Mouse (Mus musculus) CH12.LX (cell line): ENCODE measurements around the gene Ier2. TPM values are rescaled to one million over a fixed set of nuclear protein-coding genes. Genes with fewer than 3 reads are reported as not detected.

Source experiments
- DNase-seq: peaks from one replicate; pipeline ENCODE4 v3.0.0-alpha.2; 2013; ENCODE audit errors: extremely low read depth
- H3K27ac ChIP-seq: 2 replicates; pipeline ENCODE4 v1.5.1; 2012; ENCODE audit warnings: low read depth, mild to moderate bottlenecking, control low read depth, moderate library complexity; ENCODE audit not compliant: insufficient read depth
- H3K27me3 ChIP-seq: replicated peaks from 2 replicates; pipeline ENCODE3; 2012; ENCODE audit warnings: inconsistent platforms
- H3K36me3 ChIP-seq, 2 experiments: replicated peaks in 1 of 2; 2 replicates each; pipeline versions ENCODE3 to v1.6.1; 2012; ENCODE audit warnings: inconsistent platforms in 1 of 2, low read length in 1 of 2, mild to moderate bottlenecking in 1 of 2, mixed read lengths in 1 of 2, moderate library complexity in 1 of 2; ENCODE audit not compliant: control insufficient read depth in 1 of 2, insufficient read depth in 1 of 2
- H3K4me1 ChIP-seq, 2 experiments: 2 replicates each; pipeline ENCODE4 v1.6.1; 2012; ENCODE audit warnings: inconsistent platforms in 1 of 2, moderate library complexity in 1 of 2; ENCODE audit not compliant: insufficient read depth in 2 of 2, control insufficient read depth in 1 of 2
- H3K4me2 ChIP-seq: 2 replicates; pipeline ENCODE4 v1.6.1; 2012; ENCODE audit warnings: low read depth, mild to moderate bottlenecking, control low read depth; ENCODE audit not compliant: poor library complexity, insufficient read depth, severe bottlenecking
- H3K4me3 ChIP-seq, 3 experiments: fragments of 150-350 bp in 1 of 3; sonication (generic) in 1 of 3; replicated peaks in 1 of 3; 2 replicates each; pipeline versions ENCODE3 to v1.5.1; 2011 to 2012; ENCODE audit warnings: low read depth in 2 of 3, low read length in 2 of 3, mild to moderate bottlenecking in 2 of 3, moderate library complexity in 2 of 3, control low read depth in 1 of 3, improper control_type of control experiment in 1 of 3, inconsistent platforms in 1 of 3, mixed read lengths in 1 of 3; ENCODE audit not compliant: poor library complexity in 1 of 3
- H3K79me2 ChIP-seq: replicated peaks from 2 replicates; pipeline ENCODE4 v1.6.1; 2012; ENCODE audit warnings: mild to moderate bottlenecking, moderate library complexity; ENCODE audit not compliant: control insufficient read depth, poor library complexity, insufficient read depth, severe bottlenecking; ENCODE audit errors: extremely low read depth
- H3K9ac ChIP-seq: 2 replicates; pipeline ENCODE4 v1.6.1; 2012; ENCODE audit warnings: low read depth, mild to moderate bottlenecking, control low read depth, moderate library complexity; ENCODE audit not compliant: insufficient read depth
- H3K9me3 ChIP-seq: replicated peaks from 2 replicates; pipeline ENCODE3; 2012; ENCODE audit warnings: low read length, inconsistent platforms, mixed read lengths
- E2F4 ChIP-seq: IDR thresholded peaks from 2 replicates; pipeline ENCODE4 v1.6.1; 2011; ENCODE audit warnings: low read depth, low read length, improper control_type of control experiment; ENCODE audit not compliant: insufficient replicate concordance
- EP300 ChIP-seq: IDR thresholded peaks from 2 replicates; pipeline ENCODE4 v1.6.1; 2011; ENCODE audit warnings: low read length, improper control_type of control experiment
- GABPA ChIP-seq: IDR thresholded peaks from 2 replicates; pipeline ENCODE4 v1.6.1; 2012; ENCODE audit warnings: low read depth, low read length, improper control_type of control experiment, inconsistent platforms; ENCODE audit not compliant: insufficient replicate concordance
- HCFC1 ChIP-seq: IDR thresholded peaks from 2 replicates; pipeline ENCODE4 v1.6.1; 2012; ENCODE audit warnings: low read depth, mild to moderate bottlenecking, inconsistent platforms, low read length, improper control_type of control experiment
- MAX ChIP-seq: IDR thresholded peaks from 2 replicates; pipeline ENCODE4 v1.6.1; 2011; ENCODE audit warnings: low read length, improper control_type of control experiment
- MXI1 ChIP-seq: IDR thresholded peaks from 2 replicates; pipeline ENCODE4 v1.6.1; 2011; ENCODE audit warnings: mild to moderate bottlenecking, low read depth, low read length, improper control_type of control experiment
- POLR2AphosphoS2 ChIP-seq: IDR thresholded peaks from 2 replicates; pipeline ENCODE4 v1.6.1; 2011; ENCODE audit warnings: low read depth, low read length, improper control_type of control experiment
- TBP ChIP-seq: conservative IDR thresholded peaks from 2 replicates; pipeline ENCODE4 v1.6.1; 2011; ENCODE audit warnings: low read depth, low read length, improper control_type of control experiment
- UBTF ChIP-seq: IDR thresholded peaks from 2 replicates; pipeline ENCODE4 v1.6.1; 2012; ENCODE audit warnings: low read depth, mild to moderate bottlenecking, inconsistent platforms, low read length, improper control_type of control experiment, moderate library complexity
- ZKSCAN1 ChIP-seq: IDR thresholded peaks from 2 replicates; pipeline ENCODE4 v1.6.1; 2012; ENCODE audit warnings: low read depth, inconsistent platforms, low read length, improper control_type of control experiment, borderline replicate concordance
- ZMIZ1 ChIP-seq: IDR thresholded peaks from 2 replicates; pipeline ENCODE4 v1.6.1; 2012; ENCODE audit warnings: low read depth, mild to moderate bottlenecking, inconsistent platforms, low read length, improper control_type of control experiment
- dilution Hi-C: fragments of 300-500 bp; cut with MboI; formaldehyde crosslinking; loops from 2 replicates; pipeline ENCODE4 v1.14.3; 2020; ENCODE audit warnings: low sequenced_read_pairs; ENCODE audit not compliant: extremely low pct_unique_long_range_greater_than_20kb, extremely low pct_ligation_motif_present
- in situ Hi-C: fragments of 300-500 bp; cut with MboI; formaldehyde crosslinking; loops from 3 replicates; pipeline ENCODE4 v1.14.3; 2019; ENCODE audit warnings: low sequenced_read_pairs, low pct_ligation_motif_present, low pct_unique_long_range_greater_than_20kb, mixed read lengths
- polyA plus RNA-seq: library from polyadenylated mRNA; unstranded; fragments of >175 nt; gene quantifications from 2 replicates; pipeline ENCODE4 v1.2.1, GENCODE M21; 2012; ENCODE audit warnings: low read depth; ENCODE audit not compliant: insufficient read length
- total RNA-seq, 2 experiments: library from RNA; depleted of rRNA; stranded (reverse); fragments of 300-350 nt in 1 of 2; fragments of >200 nt in 1 of 2; gene quantifications; 2 replicates each; pipeline ENCODE4 v1.2.3; 2012 to 2014

Ier2 gene
- total and polyA plus RNA-seq, 3 experiments = 26.3 to 35.4 (median 30.3) TPM

GRCm38 (mm10) chr8:84653092-84653631, 9.5 kb downstream of the Ier2 start:
- H3K4me3 ChIP-seq = no peak overlapping the region
- in situ Hi-C loops = no loop called here
- no peak for DNase-seq
- no peaks in the 10 kb centered on the region for H3K9me3 ChIP-seq
- no peaks in the 10 kb centered on the region for H3K27me3 ChIP-seq
- H3K4me1 ChIP-seq = peaks cover 10 to 26% of the 10 kb centered on the region in 2 experiments
- TF ChIP-seq UBTF (no peak), MAX (no peak), EP300 (no peak), MXI1 (no peak), GABPA (no peak), ZMIZ1 (no peak)
- dilution Hi-C loops = no loop called here
- no peak overlapping the region for H3K9ac ChIP-seq
- H3K27ac ChIP-seq = no peak overlapping the region
- no peaks in the 10 kb centered on the region for H3K79me2 ChIP-seq
- no peaks in the 10 kb centered on the region for H3K36me3 ChIP-seq
- H3K4me2 ChIP-seq = no peak overlapping the region

- DNase-seq = no peak
- Histone ChIP-seq H3K27ac (no peak overlapping the region), H3K27me3 (no peaks in the 10 kb centered on the region), H3K9ac (no peak overlapping the region), H3K4me1 (peaks cover 5 to 7% of the 10 kb centered on the region in 2 experiments; a peak in 2 of 4 replicates), H3K79me2 (no peaks in the 10 kb centered on the region), H3K36me3 (no peaks in the 10 kb centered on the region), H3K4me3 (no peak overlapping the region), H3K4me2 (no peak overlapping the region), H3K9me3 (no peaks in the 10 kb centered on the region)
- no peak for TF ChIP-seq E2F4
- no peak for TF ChIP-seq EP300
- no peak for TF ChIP-seq ZKSCAN1
- TF ChIP-seq POLR2AphosphoS2 = no peak
- TF ChIP-seq TBP = no peak
- no peak for TF ChIP-seq MXI1
- dilution Hi-C loops = no loop called here
- in situ Hi-C loops = no loop called here
These were observed 12.4 kb downstream of the Ier2 start for GRCm38 (mm10) chr8:84650213-84650612.

- no peaks in the 10 kb centered on the region for H3K79me2 ChIP-seq
- H3K27me3 ChIP-seq = no peaks in the 10 kb centered on the region
- no peak for TF ChIP-seq HCFC1
- dilution Hi-C loops = no loop called here
- DNase-seq = no peak
- no peak overlapping the region for H3K9ac ChIP-seq
- H3K4me3 ChIP-seq = no peak overlapping the region
- no peak overlapping the region for H3K27ac ChIP-seq
- no peaks in the 10 kb centered on the region for H3K36me3 ChIP-seq
- H3K9me3 ChIP-seq = no peaks in the 10 kb centered on the region
- peak overlapping the region; percentile 9 for H3K4me2 ChIP-seq
- in situ Hi-C loops = no loop called here
- H3K4me1 ChIP-seq = peaks cover 6 to 15% of the 10 kb centered on the region in 2 experiments
These were observed 15.2 kb downstream of the Ier2 start for GRCm38 (mm10) chr8:84647461-84647901.
